30 mouse cellular contexts compared by ENCODE assay signal in genomic region chr3:129979510-129979909, GRCm38 (mm10). TPM values are rescaled to one million over a fixed set of nuclear protein-coding genes. Genes with fewer than 3 reads are reported as not detected.
A peak's percentile ranks its signal among the peaks of the same experiment; 100 is the strongest.
DNase-seq lines count a peak whose midpoint lies in the region; ATAC-seq lines count a peak whose summit lies in the region.
"Had no signal": no experiment of that assay in that cellular context is flagged by ENCODE, and none has a peak within 500 bp of the region (broad histone marks: within the 10 kb centered on the region; RNA-seq: fewer than 3 reads in every experiment).

No protein-coding gene starts in this region.

- no peaks in the 10 kb centered on the region for H3K9me3 ChIP-seq in kidney, embryonic 14.5 days (ENCODE audit: control insufficient read depth, low read length)
- H3K9me3 ChIP-seq in midbrain, embryonic 11.5 days (ENCODE audit: control insufficient read depth, low read length), result no peaks in the 10 kb centered on the region
- no peaks in the 10 kb centered on the region for H3K9me3 ChIP-seq in midbrain, embryonic 10.5 days (replicated peaks)
- H3K9me3 ChIP-seq: embryonic facial prominence, embryonic 13.5 days; embryonic facial prominence, embryonic 15.5 days; forebrain, embryonic 10.5 days; forebrain, embryonic 12.5 days; G1E had no signal

- peaks cover 27% of the 10 kb centered on the region for H3K36me3 ChIP-seq in kidney, embryonic 14.5 days (ENCODE audit: control insufficient read depth, insufficient read depth, low read length)
- peaks cover 9% of the 10 kb centered on the region for H3K36me3 ChIP-seq in midbrain, embryonic 11.5 days (ENCODE audit: control insufficient read depth, insufficient read depth, low read length)
- peaks cover 31% of the 10 kb centered on the region for H3K36me3 ChIP-seq in midbrain, embryonic 10.5 days

- no peak overlapping the region for H3K27ac ChIP-seq in kidney, embryonic 14.5 days (ENCODE audit: low read depth, low read length)
- H3K27ac ChIP-seq in midbrain, embryonic 11.5 days (ENCODE audit: low read depth, low read length), result no peak overlapping the region
- no peak overlapping the region for H3K27ac ChIP-seq in midbrain, embryonic 10.5 days (replicated peaks)
- H3K27ac ChIP-seq: embryonic facial prominence, embryonic 13.5 days; embryonic facial prominence, embryonic 15.5 days; forebrain, embryonic 10.5 days; forebrain, embryonic 12.5 days had no signal

- H3K9ac ChIP-seq in kidney, embryonic 14.5 days (ENCODE audit: low read depth, low read length), result no peak overlapping the region
- no peak overlapping the region for H3K9ac ChIP-seq in midbrain, embryonic 11.5 days (ENCODE audit: low read length)
- H3K9ac ChIP-seq: embryonic facial prominence, embryonic 13.5 days; embryonic facial prominence, embryonic 15.5 days; forebrain, embryonic 12.5 days had no signal

- H3K4me3 ChIP-seq in kidney, embryonic 14.5 days (ENCODE audit: low read length), result no peak overlapping the region
- H3K4me3 ChIP-seq in midbrain, embryonic 11.5 days (ENCODE audit: low read depth, low read length), result no peak overlapping the region
- no peak overlapping the region for H3K4me3 ChIP-seq in midbrain, embryonic 10.5 days
- H3K4me3 ChIP-seq: embryonic facial prominence, embryonic 13.5 days; embryonic facial prominence, embryonic 15.5 days; erythroblast, embryonic 14.5 days; forebrain, embryonic 10.5 days; forebrain, embryonic 12.5 days had no signal

- 25% methylated on average over 6 of the region's 6 CpGs for WGBS in kidney, embryonic 14.5 days
- WGBS in midbrain, embryonic 11.5 days, result 64% methylated on average over 6 of the region's 6 CpGs
- 63% methylated on average over 6 of the region's 6 CpGs for WGBS in midbrain, embryonic 10.5 days

- H3K4me1 ChIP-seq in kidney, embryonic 14.5 days (ENCODE audit: control insufficient read depth, insufficient read depth, low read length), result no peaks in the 10 kb centered on the region
- no peaks in the 10 kb centered on the region for H3K4me1 ChIP-seq in midbrain, embryonic 11.5 days (ENCODE audit: control insufficient read depth, insufficient read depth, low read length)
- no peaks in the 10 kb centered on the region for H3K4me1 ChIP-seq in midbrain, embryonic 10.5 days
- H3K4me1 ChIP-seq: embryonic facial prominence, embryonic 13.5 days; embryonic facial prominence, embryonic 15.5 days; forebrain, embryonic 12.5 days had no signal

- ATAC-seq in kidney, embryonic 14.5 days (ENCODE audit: low FRiP score, low TSS enrichment), result peak; percentile 39; the same call in 1 of the 2 replicates
- no peak for ATAC-seq in midbrain, embryonic 11.5 days (ENCODE audit: low FRiP score)
- ATAC-seq in megakaryocyte progenitor cell, adult 5-6 weeks (replicated peaks; ENCODE audit: poor library complexity), result 0 out of 2 replicates have a peak, but pooled peaks have one; percentile 9
- ATAC-seq: activated CD4-positive, CD25-positive, alpha-beta regulatory T cell, adult 4 months; CD4-positive, CD25-positive, alpha-beta regulatory T cell, adult 4 months; forebrain, embryonic 14.5 days; forebrain, embryonic 16.5 days; Patski had no signal

- no peaks in the 10 kb centered on the region for H3K27me3 ChIP-seq in kidney, embryonic 14.5 days (ENCODE audit: control insufficient read depth, insufficient read depth, low read length)
- H3K27me3 ChIP-seq in midbrain, embryonic 11.5 days (ENCODE audit: control insufficient read depth, insufficient read depth, low read length), result no peaks in the 10 kb centered on the region
- no peaks in the 10 kb centered on the region for H3K27me3 ChIP-seq in midbrain, embryonic 10.5 days (ENCODE audit: low read depth, poor library complexity, severe bottlenecking)
- H3K27me3 ChIP-seq: CH12.LX; embryonic facial prominence, embryonic 13.5 days; embryonic facial prominence, embryonic 15.5 days; forebrain, embryonic 12.5 days; Patski had no signal

- DNase-seq in embryo, embryonic 10 days (ENCODE audit: low spot score), result peak; percentile 36
- DNase-seq in embryo, embryonic 10.5 days (ENCODE audit: low spot score), result no peak
- DNase-seq in kidney, adult 18-20 months, result no peak
- peak; percentile 76 for DNase-seq in midbrain, embryonic 11.5 days (ENCODE audit: low spot score, missing footprints)
- no peak for DNase-seq in midbrain, embryonic 10.5 days (ENCODE audit: low spot score)
- no peak for DNase-seq in cerebellum, postnatal 10 days
- DNase-seq: adrenal gland, adult 8-10 months; adrenal gland, postnatal 14 days; adrenal gland, postnatal 36 days; B cell, adult 2 months; cerebellum, adult 11-12 months; cerebellum, adult 2 months; cerebellum, adult 9-10 months; cerebellum, postnatal 14 days; cerebellum, postnatal 36 days; embryo, embryonic 11 days had no signal

- H3K4me2 ChIP-seq in kidney, embryonic 14.5 days (replicated peaks; ENCODE audit: low read depth, low read length), result no peak overlapping the region
- no peak overlapping the region for H3K4me2 ChIP-seq in midbrain, embryonic 11.5 days
- H3K4me2 ChIP-seq: embryonic facial prominence, embryonic 13.5 days; embryonic facial prominence, embryonic 15.5 days; forebrain, embryonic 12.5 days had no signal

RNA-seq across cellular contexts. Expression of gene Mcub, which starts 9.5 kb away (rescaled TPM):
- polyA plus RNA-seq in kidney, embryonic 14.5 days (2014; fragmentation: Nextera tagmentation; extraction: Ambion mirVana), result 0.80 and 1.6 TPM in 2 replicates
- 2.5 and 2.8 TPM in 2 replicates for polyA plus RNA-seq in midbrain, embryonic 11.5 days (2014; fragmentation: Nextera tagmentation; extraction: Ambion mirVana)
- polyA plus RNA-seq in midbrain, embryonic 10.5 days (2016; fragmentation: Nextera tagmentation; extraction: Ambion mirVana), result 2.6 and 2.7 TPM in 2 replicates
- total RNA-seq in megakaryocyte progenitor cell, adult 5-6 weeks (2015), result 3.3 TPM in 2 replicates
- 4.2 and 4.4 TPM in 2 replicates for total RNA-seq in megakaryocyte progenitor cell, adult 5-6 weeks (2017)
- total RNA-seq: G1E had no signal
- polyA plus RNA-seq: G1E had no signal

Comparison
In these comparisons a context has a peak if more than half of its experiments do, and no peak if none do; other contexts are left out.
1. DNase-seq: peak in embryo, embryonic 10 days (single experiment) and midbrain, embryonic 11.5 days (single experiment); none in embryo, embryonic 10.5 days (single experiment), kidney, adult 18-20 months (single experiment), midbrain, embryonic 10.5 days (single experiment) and cerebellum, postnatal 10 days (0 of 2).